Mouse (Mus musculus) embryonic fibroblast, embryonic 13.5 days (primary cell): Measurements from ENCODE around the gene Gnb1. TPM values are rescaled to one million over a fixed set of nuclear protein-coding genes. Genes with fewer than 3 reads are reported as not detected.

Experiments
- H3K27ac ChIP-seq: 2 replicates; pipeline ENCODE4 v1.5.1; 2012; ENCODE audit warnings: low read length, control low read depth, inconsistent platforms; ENCODE audit not compliant: insufficient read depth
- H3K4me1 ChIP-seq: 2 replicates; pipeline ENCODE4 v1.6.1; 2011; ENCODE audit warnings: low read length; ENCODE audit not compliant: control insufficient read depth, insufficient read depth
- H3K4me3 ChIP-seq: 2 replicates; pipeline ENCODE4 v1.5.1; 2011; ENCODE audit warnings: mild to moderate bottlenecking, control low read depth, low read length; ENCODE audit not compliant: insufficient read depth
- CTCF ChIP-seq: IDR thresholded peaks from 2 replicates; pipeline ENCODE4 v1.5.1; 2011; ENCODE audit warnings: mild to moderate bottlenecking, control low read depth, low read length, moderate library complexity, borderline replicate concordance; ENCODE audit not compliant: insufficient read depth
- POLR2A ChIP-seq: IDR thresholded peaks from 2 replicates; pipeline ENCODE4 v1.6.1; 2011; ENCODE audit warnings: low read depth, mild to moderate bottlenecking, control low read depth, low read length, moderate library complexity
- polyA plus RNA-seq: library from polyadenylated mRNA; stranded (reverse); fragments of >200 nt; gene quantifications from 2 replicates; pipeline ENCODE4 v1.2.4, GENCODE M21; 2011; ENCODE audit warnings: low read depth; ENCODE audit not compliant: missing spikeins, insufficient read length

The Gnb1 gene
- polyA plus RNA-seq, 1 experiment = 532 TPM

DNA sequence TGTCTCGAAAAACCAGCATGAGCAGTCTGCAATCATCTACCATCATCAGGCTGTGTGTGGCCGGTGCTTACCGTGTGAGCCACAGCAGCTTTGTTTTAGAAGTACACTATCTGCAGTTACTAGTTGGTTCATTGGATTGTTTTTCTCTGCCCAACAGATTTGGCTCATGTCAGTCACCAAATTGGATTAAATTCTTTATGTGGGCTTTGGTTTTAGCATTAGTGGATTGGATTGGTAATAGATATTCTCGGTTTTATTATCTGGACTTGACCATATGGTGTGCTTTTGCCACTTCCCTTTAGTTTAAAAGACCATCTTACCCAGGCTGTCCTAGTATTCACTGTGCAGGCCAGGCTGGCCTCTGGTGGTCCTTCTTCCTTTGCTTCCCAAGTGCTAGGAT, 3.7 kb downstream of the Gnb1 start:
- Histone ChIP-seq H3K27ac (no peak overlapping the region), H3K4me1 (peaks cover 8% of the 10 kb centered on the region; the same call in 1 of the 2 replicates), H3K4me3 (no peak overlapping the region)
- TF ChIP-seq POLR2A (no peak), CTCF (no peak)

DNA sequence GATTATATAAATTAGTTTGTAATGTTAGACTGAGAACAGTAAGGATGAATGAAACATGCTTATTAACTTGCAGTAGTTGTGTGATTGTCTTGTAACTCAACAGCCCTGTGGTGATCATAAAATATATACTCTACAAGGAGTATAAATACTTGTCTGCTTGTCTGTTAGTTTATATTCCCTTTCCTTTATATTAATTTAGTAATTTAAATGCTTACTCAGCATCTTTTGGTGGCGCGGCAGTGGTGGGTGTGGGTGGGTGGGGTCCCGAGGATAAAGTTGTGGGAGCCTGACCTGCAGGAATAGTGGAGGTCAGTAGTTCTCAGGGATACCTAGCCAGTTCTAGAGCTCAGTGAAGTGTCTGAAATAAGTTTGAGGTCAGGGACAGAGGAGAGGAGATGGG, 6.8 kb downstream of the Gnb1 start:
- Histone ChIP-seq H3K4me3 (no peak overlapping the region), H3K4me1 (peaks cover 3% of the 10 kb centered on the region; the same call in 1 of the 2 replicates), H3K27ac (no peak overlapping the region)
- TF ChIP-seq POLR2A = no peak
- TF ChIP-seq CTCF = no peak

DNA sequence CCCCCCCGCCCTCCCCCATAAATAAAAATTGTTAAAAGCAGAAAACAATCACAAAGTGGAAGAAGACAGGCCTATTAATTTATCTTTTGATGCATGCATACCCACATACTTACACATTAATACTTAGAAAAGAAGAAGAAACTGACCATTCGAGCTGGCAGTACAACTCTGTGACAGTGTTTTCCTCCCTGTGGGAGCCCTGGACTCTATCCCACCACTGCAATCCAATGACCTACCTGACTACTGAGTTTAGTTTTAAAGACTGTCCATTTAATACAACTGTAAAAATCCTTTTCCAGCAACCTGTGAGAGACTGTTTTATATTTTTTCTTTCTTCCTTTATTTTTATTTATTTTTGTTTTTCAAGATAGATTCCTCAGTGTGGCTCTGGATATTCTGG, 10.0 kb downstream of the Gnb1 start:
- Histone ChIP-seq H3K4me1 (no peaks in the 10 kb centered on the region), H3K4me3 (no peak overlapping the region), H3K27ac (no peak overlapping the region)
- TF ChIP-seq POLR2A = no peak
- TF ChIP-seq CTCF = no peak

DNA sequence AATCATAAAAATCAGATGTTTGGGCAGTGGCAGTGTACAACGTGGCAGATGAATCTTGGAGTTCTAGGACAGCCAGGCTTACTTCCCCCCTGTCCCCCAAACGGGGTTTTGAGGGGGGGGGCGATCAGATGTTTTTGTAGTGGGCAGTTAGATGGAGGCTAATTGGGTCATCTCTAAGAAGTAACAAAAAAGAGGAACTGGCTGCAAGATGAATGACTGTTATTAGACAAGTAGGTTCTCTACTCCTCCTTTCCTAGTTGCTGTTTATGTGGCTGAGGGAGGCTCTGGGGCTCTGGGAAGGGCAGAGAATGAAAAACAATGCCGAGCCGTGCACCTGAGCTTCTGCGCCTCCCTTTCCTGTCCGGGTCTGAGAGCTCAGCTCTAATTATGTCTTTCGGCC, 13.9 kb downstream of the Gnb1 start:
- Histone ChIP-seq H3K4me3 (no peak overlapping the region), H3K4me1 (peaks cover 6% of the 10 kb centered on the region), H3K27ac (no peak overlapping the region)
- TF ChIP-seq POLR2A = no peak
- no peak for TF ChIP-seq CTCF

DNA sequence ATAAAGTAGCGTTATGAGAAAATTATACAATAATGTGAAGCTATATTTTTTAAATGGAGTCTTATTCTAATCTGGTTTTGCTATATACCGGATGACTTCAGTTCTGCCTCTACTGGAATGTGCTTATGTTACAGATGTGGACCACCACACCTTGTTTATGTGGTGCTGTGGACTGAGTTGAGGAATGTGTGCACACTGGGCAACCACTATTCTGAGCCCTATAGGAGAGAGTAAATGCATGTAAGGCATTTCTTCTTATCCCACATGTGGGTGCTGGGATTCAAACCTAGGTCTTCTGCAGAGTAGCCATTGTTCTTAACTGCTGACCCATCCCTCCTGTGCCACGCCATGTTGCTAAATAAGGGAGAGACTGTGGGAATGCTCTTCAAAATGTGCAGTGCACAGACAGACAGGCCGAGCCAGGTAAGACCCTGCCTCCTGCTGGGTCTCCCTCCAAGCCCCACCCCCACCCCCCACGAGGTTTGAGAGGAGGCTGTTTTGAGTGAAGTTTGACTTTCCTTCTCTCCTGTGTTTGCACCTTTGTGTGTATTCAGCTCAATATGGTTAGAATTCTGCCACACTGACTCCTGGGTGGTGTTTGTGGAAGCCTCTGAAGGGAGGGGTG, 14.6 kb downstream of the Gnb1 start:
- no peak for TF ChIP-seq POLR2A
- no peak for TF ChIP-seq CTCF
- H3K4me1 ChIP-seq = peaks cover 6% of the 10 kb centered on the region

DNA sequence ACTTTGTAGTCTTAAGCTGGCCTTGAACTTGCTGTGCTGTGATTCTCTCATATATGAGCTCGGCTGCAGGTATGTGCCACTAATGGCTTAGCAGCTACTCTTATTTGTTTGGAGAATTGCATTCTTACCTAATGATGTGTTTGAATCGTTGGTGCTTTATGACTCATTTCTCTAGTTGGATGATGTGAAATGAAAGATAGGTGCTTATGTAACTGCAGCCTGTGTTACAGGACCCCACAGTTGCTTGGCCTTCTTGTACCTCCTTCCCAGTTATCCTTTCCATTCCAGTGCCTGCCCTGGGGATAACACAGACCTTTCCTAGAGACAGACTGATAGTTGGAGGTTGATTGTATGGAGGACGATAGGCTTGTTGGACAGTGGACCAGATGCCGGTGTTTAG, 17.5 kb downstream of the Gnb1 start:
- no peak for TF ChIP-seq CTCF
- no peak for TF ChIP-seq POLR2A
- H3K4me1 ChIP-seq = peaks cover 6% of the 10 kb centered on the region
- H3K4me3 ChIP-seq = no peak overlapping the region
- no peak overlapping the region for H3K27ac ChIP-seq

More for the DNA sequence above, 14.6 kb downstream of the Gnb1 start:
- no peak overlapping the region for H3K4me3 ChIP-seq
- no peak overlapping the region for H3K27ac ChIP-seq

DNA sequence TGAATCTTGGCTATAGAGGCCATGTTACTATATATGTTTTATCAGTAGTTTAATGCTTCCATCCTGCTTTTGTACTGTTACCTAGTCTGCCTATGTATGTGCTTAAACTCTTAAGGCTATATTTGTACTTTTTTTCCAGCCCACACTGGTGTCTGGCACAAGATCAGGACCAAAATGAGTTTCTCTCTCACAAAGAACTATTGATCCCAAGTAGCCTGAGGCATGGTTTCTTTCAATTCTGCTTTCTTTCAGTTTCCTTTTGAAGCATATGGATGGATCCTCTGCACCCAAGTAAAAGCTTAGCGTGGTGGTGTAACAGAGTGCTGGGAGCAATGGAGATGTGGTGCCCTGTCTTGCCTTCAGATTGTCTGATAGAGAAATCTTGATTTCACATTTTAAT, 19.8 kb downstream of the Gnb1 start:
- Histone ChIP-seq H3K4me3 (no peak overlapping the region), H3K27ac (no peak overlapping the region), H3K4me1 (peaks cover 6% of the 10 kb centered on the region)
- no peak for TF ChIP-seq CTCF
- no peak for TF ChIP-seq POLR2A

DNA sequence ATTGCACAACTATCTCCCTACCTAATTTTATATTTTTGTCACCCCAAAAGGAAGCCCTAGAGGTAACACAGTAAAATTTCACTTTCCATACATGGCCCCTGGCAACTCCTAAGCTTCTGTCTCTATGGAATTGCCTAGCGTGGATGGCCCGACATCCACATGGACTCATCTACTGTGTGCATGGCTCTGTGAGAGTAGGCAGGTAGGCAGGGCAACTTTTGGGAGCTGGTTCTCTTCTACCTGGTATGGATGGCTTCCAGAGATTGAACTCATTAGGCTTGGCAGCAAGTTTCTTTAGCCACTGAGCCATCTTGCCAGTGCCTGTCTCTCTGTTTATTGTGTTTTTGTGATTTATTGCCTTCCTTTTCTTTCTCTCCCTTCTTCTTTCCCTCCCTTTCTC, 23.6 kb downstream of the Gnb1 start:
- no peak overlapping the region for H3K27ac ChIP-seq
- no peaks in the 10 kb centered on the region; the same call in 1 of the 2 replicates for H3K4me1 ChIP-seq
- TF ChIP-seq CTCF = no peak
- no peak for TF ChIP-seq POLR2A
- no peak overlapping the region for H3K4me3 ChIP-seq

DNA sequence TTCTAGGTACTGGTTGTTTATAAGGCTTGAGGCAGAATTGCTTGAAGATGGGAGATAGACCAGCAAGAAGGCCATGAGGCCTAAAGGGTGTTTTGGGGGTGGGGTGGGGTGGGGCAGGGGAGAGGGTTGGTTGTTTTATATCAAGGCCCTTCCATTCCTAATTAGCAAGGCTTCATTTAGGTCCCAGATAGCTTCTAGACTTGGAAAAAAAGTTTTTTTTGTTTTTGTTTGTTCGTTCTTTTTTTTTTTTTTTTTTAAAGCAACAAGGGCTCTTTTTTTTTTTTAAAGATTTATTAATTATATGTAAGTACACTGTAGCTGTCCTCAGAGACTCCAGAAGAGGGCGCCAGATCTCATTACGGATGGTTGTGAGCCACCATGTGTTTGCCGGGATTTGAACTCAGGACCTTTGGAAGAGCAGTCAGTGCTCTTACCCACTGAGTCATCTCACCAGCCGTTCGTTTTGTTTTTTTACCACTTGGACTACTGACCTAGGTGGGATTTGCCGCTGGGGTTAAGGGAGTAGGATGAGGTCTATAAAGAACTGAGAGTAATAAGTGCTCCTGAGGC, 26.9 kb downstream of the Gnb1 start:
- no peak overlapping the region for H3K27ac ChIP-seq
- H3K4me3 ChIP-seq = no peak overlapping the region
- H3K4me1 ChIP-seq = 0 out of 2 replicates have a peak, but pooled peaks cover 2% of the 10 kb centered on the region
- TF ChIP-seq CTCF (no peak), POLR2A (no peak)

DNA sequence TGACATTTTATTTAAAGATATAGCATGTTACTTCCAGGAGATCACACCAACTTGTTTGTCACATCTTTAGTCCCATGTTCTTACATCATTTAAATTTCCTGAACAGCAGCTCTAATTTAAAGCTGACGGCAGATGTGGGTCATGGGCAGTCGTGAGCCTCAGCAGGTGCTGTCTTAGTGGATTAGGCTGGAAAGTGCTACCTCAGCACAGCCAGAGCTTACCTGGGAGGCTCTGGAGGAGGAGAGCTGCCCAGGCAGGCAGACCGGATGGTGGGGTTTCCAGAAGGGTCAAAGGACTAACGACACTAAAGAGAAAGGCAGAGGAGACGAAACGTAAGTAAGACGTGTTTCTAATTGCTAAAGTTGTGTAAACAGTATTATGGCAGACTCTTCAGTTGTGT, 31.2 kb downstream of the Gnb1 start:
- Histone ChIP-seq H3K4me3 (no peak overlapping the region), H3K4me1 (peaks cover 6% of the 10 kb centered on the region; the same call in 1 of the 2 replicates), H3K27ac (no peak overlapping the region)
- TF ChIP-seq POLR2A (no peak), CTCF (no peak)

DNA sequence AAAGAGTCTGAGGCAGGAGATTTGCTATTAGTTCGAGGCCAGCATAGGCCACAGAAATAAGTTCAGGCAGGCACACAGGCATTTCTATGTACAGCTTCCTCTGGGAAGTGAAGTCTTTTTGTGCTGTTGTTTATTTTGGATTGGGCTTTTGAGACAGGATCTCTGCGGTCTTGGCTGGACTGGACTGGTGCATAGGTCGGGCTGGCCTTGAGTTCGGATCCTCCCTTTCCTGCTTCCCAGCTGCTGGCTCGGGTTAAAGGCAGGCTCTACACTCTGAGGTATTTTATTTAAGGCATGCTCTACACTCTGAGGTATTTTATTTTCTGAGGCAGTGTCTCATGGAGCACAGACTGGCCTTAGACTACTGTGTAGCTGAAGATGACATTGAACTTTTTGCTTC, 34.6 kb downstream of the Gnb1 start:
- Histone ChIP-seq H3K4me3 (no peak overlapping the region), H3K27ac (no peak overlapping the region), H3K4me1 (peaks cover 6% of the 10 kb centered on the region; the same call in 1 of the 2 replicates)
- TF ChIP-seq CTCF (no peak), POLR2A (no peak)

DNA sequence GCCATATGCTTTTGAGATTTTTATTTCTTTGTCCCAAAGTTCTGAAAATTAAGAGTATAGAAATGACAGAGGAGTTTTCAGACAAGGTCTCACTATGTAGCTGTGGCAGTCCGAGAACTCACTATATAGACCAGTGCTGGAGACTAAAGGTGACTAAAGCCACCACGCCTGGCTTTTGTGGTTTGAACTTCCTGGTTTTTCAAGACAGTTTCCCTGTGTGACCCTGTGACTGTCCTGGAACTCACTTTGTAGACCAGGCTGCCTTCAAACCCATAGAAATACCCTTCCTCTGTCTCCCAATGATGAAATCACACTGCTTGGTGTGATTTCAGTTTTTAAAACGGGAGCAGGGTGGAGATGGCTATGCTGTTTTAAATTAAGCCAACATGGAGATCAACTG, 38.1 kb downstream of the Gnb1 start:
- no peak for TF ChIP-seq CTCF
- no peak for TF ChIP-seq POLR2A
- Histone ChIP-seq H3K4me3 (no peak overlapping the region), H3K4me1 (peaks cover 2% of the 10 kb centered on the region; the same call in 1 of the 2 replicates), H3K27ac (no peak overlapping the region)
